Mouse (Mus musculus) neural tube, embryonic 14.5 days (tissue): ENCODE measurements around the gene Rubcn. TPM values are rescaled to one million over a fixed set of nuclear protein-coding genes. Genes with fewer than 3 reads are reported as not detected.

ENCODE experiments used
- ATAC-seq: fragments of 200-750 bp; cut with Nextera tagmentation; 2 replicates; pipeline ENCODE4 v1.8.0; 2017; ENCODE audit warnings: low read depth, mild to moderate bottlenecking, moderate TSS enrichment, moderate library complexity
- H3K27ac ChIP-seq: fragments of 300-500 bp; sonication (generic); 2 replicates; pipeline ENCODE4 v1.5.1; 2014; ENCODE audit warnings: low read depth, mild to moderate bottlenecking, control low read depth, low read length, moderate library complexity, mixed read lengths
- H3K27me3 ChIP-seq: fragments of 300-500 bp; sonication (generic); 2 replicates; pipeline ENCODE4 v1.6.1; 2014; ENCODE audit warnings: low read length; ENCODE audit not compliant: control insufficient read depth, insufficient read depth
- H3K36me3 ChIP-seq: fragments of 300-500 bp; sonication (generic); 2 replicates; pipeline ENCODE4 v1.6.1; 2014; ENCODE audit warnings: low read length, mixed read lengths; ENCODE audit not compliant: control insufficient read depth, insufficient read depth
- H3K4me1 ChIP-seq: fragments of 300-500 bp; sonication (generic); 2 replicates; pipeline ENCODE4 v1.6.1; 2014; ENCODE audit warnings: low read length; ENCODE audit not compliant: control insufficient read depth, insufficient read depth
- H3K4me2 ChIP-seq: fragments of 300-500 bp; sonication (generic); 2 replicates; pipeline ENCODE4 v1.6.1; 2014; ENCODE audit warnings: mild to moderate bottlenecking, low read depth, low read length, control low read depth
- H3K4me3 ChIP-seq: fragments of 300-500 bp; sonication (generic); 2 replicates; pipeline ENCODE4 v1.5.1; 2014; ENCODE audit warnings: low read depth, low read length, control low read depth, mixed read lengths
- H3K9ac ChIP-seq: fragments of 300-500 bp; sonication (generic); replicated peaks from 2 replicates; pipeline ENCODE4 v1.6.1; 2014; ENCODE audit warnings: low read depth, mild to moderate bottlenecking, control low read depth, low read length, mixed read lengths
- H3K9me3 ChIP-seq: fragments of 300-500 bp; sonication (generic); 2 replicates; pipeline ENCODE4 v1.6.1; 2016; ENCODE audit warnings: low read length; ENCODE audit not compliant: control insufficient read depth
- WGBS: fragments of 180-500 bp; shearing (Covaris S2); extraction: QIAGEN DNeasy Blood & Tissue Kit; methylation state at CpG from one replicate; pipeline ENCODE4 v1.1.7; 2014; 5-methylcytosine and 5-hydroxymethylcytosine counted together
- polyA plus RNA-seq: library from polyadenylated mRNA; unstranded; fragments of >200 nt; fragmentation: Nextera tagmentation; extraction: Ambion mirVana; gene quantifications from 2 replicates; pipeline ENCODE4 v1.2.1, GENCODE M21; 2014

Rubcn gene
- polyA plus RNA-seq, 1 experiment from 2014 or later, result 29.1 TPM

GRCm38 (mm10) chr16:32858356-32858755 lies 19.2 kb downstream of the Rubcn start:
- 70% methylated on average over 4 of the region's 4 CpGs for WGBS
- Histone ChIP-seq H3K36me3 (0 out of 2 replicates have a peak, but pooled peaks cover 7% of the 10 kb centered on the region), H3K9me3 (no peaks in the 10 kb centered on the region), H3K27ac (no peak overlapping the region), H3K27me3 (no peaks in the 10 kb centered on the region), H3K4me1 (no peaks in the 10 kb centered on the region), H3K4me2 (no peak overlapping the region), H3K9ac (no peak overlapping the region), H3K4me3 (no peak overlapping the region)
- no peak for ATAC-seq

- WGBS, result 90% methylated on average over 3 of the region's 3 CpGs
- no peaks in the 10 kb centered on the region for H3K4me1 ChIP-seq
- ATAC-seq, result no peak
- no peak overlapping the region for H3K4me2 ChIP-seq
- no peaks in the 10 kb centered on the region for H3K9me3 ChIP-seq
- H3K9ac ChIP-seq, result no peak overlapping the region
- H3K27me3 ChIP-seq, result no peaks in the 10 kb centered on the region
- H3K27ac ChIP-seq, result no peak overlapping the region
- no peak overlapping the region for H3K4me3 ChIP-seq
- 0 out of 2 replicates have a peak, but pooled peaks cover 13% of the 10 kb centered on the region for H3K36me3 ChIP-seq
Observed at GRCm38 (mm10) chr16:32856751-32857150, 20.8 kb downstream of the Rubcn start.

- peak; percentile 38; the same call in 1 of the 2 replicates for ATAC-seq
- no peaks in the 10 kb centered on the region for H3K4me1 ChIP-seq
- no peak overlapping the region for H3K9ac ChIP-seq
- no peak overlapping the region for H3K4me3 ChIP-seq
- H3K27me3 ChIP-seq, result no peaks in the 10 kb centered on the region
- no peak overlapping the region for H3K4me2 ChIP-seq
- H3K36me3 ChIP-seq, result 0 out of 2 replicates have a peak, but pooled peaks cover 13% of the 10 kb centered on the region
- 80% methylated on average over 2 of the region's 2 CpGs for WGBS
- H3K27ac ChIP-seq, result no peak overlapping the region
- no peaks in the 10 kb centered on the region for H3K9me3 ChIP-seq
Observed at GRCm38 (mm10) chr16:32854050-32854571, 23.5 kb downstream of the Rubcn start.

GRCm38 (mm10) chr16:32853492-32854049 lies 24.0 kb downstream of the Rubcn start:
- Histone ChIP-seq H3K36me3 (0 out of 2 replicates have a peak, but pooled peaks cover 13% of the 10 kb centered on the region), H3K27me3 (no peaks in the 10 kb centered on the region), H3K9ac (no peak overlapping the region), H3K27ac (no peak overlapping the region), H3K4me1 (no peaks in the 10 kb centered on the region), H3K9me3 (no peaks in the 10 kb centered on the region), H3K4me2 (no peak overlapping the region), H3K4me3 (no peak overlapping the region)
- 77% methylated on average over 13 of the region's 13 CpGs for WGBS
- no peak for ATAC-seq

- Histone ChIP-seq H3K36me3 (peaks cover 28% of the 10 kb centered on the region), H3K27ac (no peak overlapping the region), H3K9ac (no peak overlapping the region), H3K4me2 (no peak overlapping the region), H3K27me3 (no peaks in the 10 kb centered on the region), H3K9me3 (no peaks in the 10 kb centered on the region), H3K4me3 (no peak overlapping the region), H3K4me1 (no peaks in the 10 kb centered on the region)
- no peak for ATAC-seq
- WGBS, result 96% methylated on average over 11 of the region's 11 CpGs
Observed at GRCm38 (mm10) chr16:32849042-32849830, 28.3 kb downstream of the Rubcn start.

- Histone ChIP-seq H3K9ac (no peak overlapping the region), H3K4me2 (no peak overlapping the region), H3K4me3 (no peak overlapping the region), H3K27me3 (no peaks in the 10 kb centered on the region), H3K27ac (no peak overlapping the region), H3K9me3 (no peaks in the 10 kb centered on the region), H3K4me1 (no peaks in the 10 kb centered on the region), H3K36me3 (peaks cover 36% of the 10 kb centered on the region)
- no peak for ATAC-seq
- WGBS, result 96% methylated on average over 11 of the region's 11 CpGs
Observed at GRCm38 (mm10) chr16:32847103-32847502, 30.5 kb downstream of the Rubcn start.

- 90% methylated on average over 4 of the region's 4 CpGs for WGBS
- no peak overlapping the region for H3K4me3 ChIP-seq
- no peaks in the 10 kb centered on the region for H3K4me1 ChIP-seq
- peaks cover 27% of the 10 kb centered on the region for H3K36me3 ChIP-seq
- ATAC-seq, result no peak
- H3K27me3 ChIP-seq, result no peaks in the 10 kb centered on the region
- H3K27ac ChIP-seq, result no peak overlapping the region
- no peak overlapping the region for H3K4me2 ChIP-seq
- no peaks in the 10 kb centered on the region for H3K9me3 ChIP-seq
- H3K9ac ChIP-seq, result no peak overlapping the region
Observed at GRCm38 (mm10) chr16:32831501-32831900, 46.1 kb downstream of the Rubcn start.

GRCm38 (mm10) chr16:32829104-32829503 lies 48.5 kb downstream of the Rubcn start:
- H3K4me3 ChIP-seq, result no peak overlapping the region
- no peaks in the 10 kb centered on the region for H3K4me1 ChIP-seq
- H3K36me3 ChIP-seq, result peaks cover 39% of the 10 kb centered on the region
- H3K27ac ChIP-seq, result no peak overlapping the region
- H3K9me3 ChIP-seq, result no peaks in the 10 kb centered on the region
- no peak for ATAC-seq
- no peaks in the 10 kb centered on the region for H3K27me3 ChIP-seq
- no peak overlapping the region for H3K4me2 ChIP-seq
- 92% methylated on average over 11 of the region's 11 CpGs for WGBS
- no peak overlapping the region for H3K9ac ChIP-seq

GRCm38 (mm10) chr16:32826521-32826920 lies 51.0 kb downstream of the Rubcn start:
- Histone ChIP-seq H3K9me3 (no peaks in the 10 kb centered on the region), H3K9ac (no peak overlapping the region), H3K4me3 (no peak overlapping the region), H3K27ac (no peak overlapping the region), H3K4me2 (no peak overlapping the region), H3K4me1 (no peaks in the 10 kb centered on the region), H3K27me3 (no peaks in the 10 kb centered on the region), H3K36me3 (peaks cover 52% of the 10 kb centered on the region)
- WGBS, result 95% methylated on average over 11 of the region's 11 CpGs
- no peak for ATAC-seq
